Mouse (Mus musculus): ENCODE results near the gene Rwdd4a. TPM values are rescaled to one million over a fixed set of nuclear protein-coding genes. Genes with fewer than 3 reads are reported as not detected.

The Rwdd4a gene
- 42.4 and 49.3 TPM in 2 replicates for polyA plus RNA-seq (2016; fragmentation: Nextera tagmentation; extraction: Ambion mirVana)

DNA sequence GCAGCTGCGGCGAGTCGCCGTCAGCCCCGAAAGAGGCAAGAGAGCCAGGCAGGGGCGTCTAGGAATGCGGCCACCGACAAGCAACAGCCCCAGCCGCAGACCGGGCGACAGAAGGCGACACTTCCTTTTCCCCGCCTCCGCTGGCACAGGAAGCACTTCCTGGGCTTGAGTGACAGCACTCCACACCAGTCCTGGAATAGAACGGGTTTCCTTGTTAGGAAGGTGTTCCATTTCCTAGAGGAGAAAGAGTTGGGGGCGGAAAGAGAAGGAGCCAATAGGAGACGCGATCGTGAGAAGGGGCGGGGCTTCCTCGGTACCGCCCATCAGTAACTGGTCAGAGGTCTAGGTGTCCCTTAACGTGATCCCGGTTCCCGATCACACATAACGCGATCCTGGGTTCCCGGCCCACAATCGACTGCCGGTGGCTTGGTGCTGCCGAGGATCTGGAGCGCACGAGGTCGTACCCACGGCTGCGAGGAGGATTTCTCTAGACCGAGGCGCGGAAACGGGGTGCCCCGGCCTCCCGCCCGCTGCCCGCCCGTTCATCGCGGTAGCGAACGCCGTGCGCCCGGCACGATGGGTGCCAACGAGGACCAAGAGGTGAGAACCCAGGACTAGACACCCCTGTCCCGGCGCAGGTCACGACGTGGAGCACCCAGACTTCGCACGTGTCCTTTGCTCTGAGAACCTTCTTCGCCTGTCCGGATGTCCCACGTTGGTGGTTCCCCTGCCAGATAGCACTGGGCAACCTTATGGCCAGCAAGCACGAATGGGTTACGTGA lies at the start of gene Rwdd4a, which contains the start of gene Trappc11:
Rwdd4a (plus strand) TSS at position 321 of the 782 bp plus-strand sequence.
Trappc11 (minus strand) TSS at position 127 of the 782 bp plus-strand sequence.
- peak within 1 kb of the TSS; percentile 93 for H3K27ac ChIP-seq
- no peaks in the 10 kb centered on the region for H3K27me3 ChIP-seq (ENCODE audit: low read depth, poor library complexity, severe bottlenecking)
- H3K4me3 ChIP-seq, result peak within 1 kb of the TSS; percentile 92
- under 1% methylated on average over 65 of the region's 65 CpGs for WGBS
- H3K9me3 ChIP-seq (replicated peaks), result no peaks in the 10 kb centered on the region
- H3K4me1 ChIP-seq, result peaks cover 21% of the 10 kb centered on the region
- DNase-seq (ENCODE audit: low spot score), result peak; percentile 89
- H3K36me3 ChIP-seq, result peaks cover 28% of the 10 kb centered on the region

DNA sequence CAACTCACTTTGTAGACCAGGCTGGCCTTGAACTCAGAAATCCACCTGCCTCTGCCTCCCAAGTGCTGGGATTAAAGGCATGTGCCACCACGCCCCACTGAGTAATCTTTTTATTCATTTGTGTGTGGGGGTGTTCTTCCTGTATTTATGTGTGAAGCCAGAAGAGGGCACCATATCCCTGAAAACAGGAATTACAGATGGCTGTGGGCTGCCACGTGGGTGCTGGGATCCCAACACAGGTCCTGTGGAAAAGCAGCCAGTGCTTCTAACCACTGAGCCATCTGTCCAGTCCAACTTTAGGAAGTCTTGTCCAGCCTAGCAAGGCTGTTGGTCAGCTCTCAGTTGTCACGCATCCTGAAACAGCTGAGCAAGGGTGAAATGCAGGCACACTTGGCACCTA lies 46.2 kb upstream of the Rwdd4a start:
- WGBS, result 92% methylated on average over 3 of the region's 3 CpGs
- no peaks in the 10 kb centered on the region for H3K9me3 ChIP-seq (replicated peaks)
- DNase-seq (ENCODE audit: low spot score), result no peak
- H3K27ac ChIP-seq, result no peak overlapping the region
- H3K36me3 ChIP-seq, result peaks cover 48% of the 10 kb centered on the region
- no peaks in the 10 kb centered on the region for H3K4me1 ChIP-seq
- no peaks in the 10 kb centered on the region for H3K27me3 ChIP-seq (ENCODE audit: low read depth, poor library complexity, severe bottlenecking)
- H3K4me3 ChIP-seq, result no peak overlapping the region

DNA sequence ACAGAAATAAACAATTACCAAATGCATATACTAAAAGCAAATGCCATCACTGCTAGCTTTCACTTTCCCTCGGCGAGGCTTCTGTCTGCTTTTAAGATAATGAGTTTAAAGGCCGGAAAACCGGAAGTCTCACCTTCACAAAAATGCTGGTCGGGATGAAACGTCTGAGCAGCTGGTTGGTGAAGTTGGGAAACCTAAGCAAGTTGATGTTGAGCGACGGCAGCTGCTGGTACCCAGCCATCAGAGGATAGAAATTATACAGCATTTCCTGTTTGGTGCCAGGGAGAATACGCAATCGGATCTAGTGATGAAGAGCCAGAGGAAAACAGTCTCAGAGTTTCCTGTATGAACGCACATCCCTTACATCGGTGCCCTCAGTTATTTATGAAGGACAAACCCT lies 40.4 kb upstream of the Rwdd4a start:
- H3K4me3 ChIP-seq, result no peak overlapping the region
- DNase-seq (ENCODE audit: low spot score), result no peak
- H3K9me3 ChIP-seq (replicated peaks), result no peaks in the 10 kb centered on the region
- no peak overlapping the region for H3K27ac ChIP-seq
- no peaks in the 10 kb centered on the region for H3K4me1 ChIP-seq
- H3K36me3 ChIP-seq, result peaks cover 93% of the 10 kb centered on the region
- H3K27me3 ChIP-seq (ENCODE audit: low read depth, poor library complexity, severe bottlenecking), result no peaks in the 10 kb centered on the region
- WGBS, result 95% methylated on average over 12 of the region's 12 CpGs

DNA sequence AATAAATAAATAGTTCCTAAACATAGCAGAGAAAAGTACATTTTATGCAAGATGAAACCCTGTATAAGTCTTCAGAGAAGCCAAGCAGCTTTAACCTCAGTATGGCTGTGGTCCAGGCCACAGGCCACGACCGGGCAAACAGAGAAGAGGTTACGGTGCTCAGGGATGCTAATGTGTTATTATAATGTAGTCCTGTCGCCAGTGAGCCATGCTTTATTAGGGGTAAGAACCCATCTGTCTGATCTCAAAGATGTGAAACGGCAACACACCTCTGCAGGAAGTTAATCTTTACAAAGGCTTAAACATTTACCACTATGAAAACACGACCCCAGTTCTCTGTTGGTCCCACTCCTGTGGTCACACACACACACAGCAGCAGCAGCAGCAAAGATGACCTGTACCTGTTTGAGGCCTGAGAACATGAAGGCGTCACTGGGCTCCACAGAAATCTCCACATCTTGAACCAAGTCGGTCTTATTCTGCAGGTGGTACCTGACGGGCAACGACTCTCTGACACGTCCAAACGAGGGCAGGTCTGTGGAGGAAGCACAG lies 38.8 kb upstream of the Rwdd4a start:
- H3K27me3 ChIP-seq (ENCODE audit: low read depth, poor library complexity, severe bottlenecking), result no peaks in the 10 kb centered on the region
- no peaks in the 10 kb centered on the region for H3K4me1 ChIP-seq
- peaks cover 92% of the 10 kb centered on the region for H3K36me3 ChIP-seq
- 93% methylated on average over 12 of the region's 12 CpGs for WGBS
- H3K9me3 ChIP-seq (replicated peaks), result no peaks in the 10 kb centered on the region
- no peak overlapping the region for H3K27ac ChIP-seq
- H3K4me3 ChIP-seq, result no peak overlapping the region
- no peak for DNase-seq (ENCODE audit: low spot score)

DNA sequence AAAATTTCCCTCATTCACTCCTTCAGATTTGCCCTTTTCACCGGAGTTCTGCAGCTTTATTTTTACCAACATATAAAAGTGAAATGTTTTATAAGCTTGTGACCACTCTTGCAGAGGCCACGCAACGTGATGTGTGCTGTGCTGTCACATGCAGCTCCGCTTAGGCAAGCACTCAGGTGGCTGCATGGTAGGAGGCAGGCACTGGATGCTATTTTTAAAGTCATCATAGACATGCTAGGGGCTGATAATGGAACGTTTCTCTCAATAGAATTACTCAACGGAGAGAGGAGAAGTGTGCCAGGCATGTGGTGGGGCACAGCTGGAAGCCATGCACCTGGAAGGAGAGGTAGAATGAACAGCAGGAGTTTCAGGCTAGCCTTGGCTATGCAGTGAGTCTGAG lies 38.0 kb upstream of the Rwdd4a start:
- no peaks in the 10 kb centered on the region for H3K4me1 ChIP-seq
- H3K9me3 ChIP-seq (replicated peaks), result no peaks in the 10 kb centered on the region
- 91% methylated on average over 6 of the region's 6 CpGs for WGBS
- H3K27ac ChIP-seq, result no peak overlapping the region
- no peak overlapping the region for H3K4me3 ChIP-seq
- no peaks in the 10 kb centered on the region for H3K27me3 ChIP-seq (ENCODE audit: low read depth, poor library complexity, severe bottlenecking)
- peaks cover 92% of the 10 kb centered on the region for H3K36me3 ChIP-seq
- DNase-seq (ENCODE audit: low spot score), result no peak

DNA sequence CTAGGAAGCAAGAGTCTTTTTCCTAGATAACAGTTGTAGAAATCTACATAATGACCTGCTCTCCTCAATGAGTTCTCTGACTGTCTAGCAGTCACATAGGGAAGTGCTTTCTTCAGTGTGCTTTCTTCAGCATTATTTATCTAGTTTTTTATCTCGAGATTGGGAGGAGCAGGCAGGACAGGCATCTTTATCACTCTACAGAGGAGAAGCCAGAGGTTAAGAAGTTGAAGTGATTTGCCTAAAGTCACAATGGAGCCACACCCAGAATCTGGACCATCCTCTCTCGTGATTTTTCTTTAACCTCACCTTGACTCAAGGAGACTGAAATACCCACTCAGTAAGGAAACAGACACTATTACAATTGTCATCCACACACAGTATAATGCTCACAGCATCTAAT lies 31.5 kb upstream of the Rwdd4a start:
- 86% methylated on average over 2 of the region's 2 CpGs for WGBS
- no peak overlapping the region for H3K4me3 ChIP-seq
- H3K36me3 ChIP-seq, result peaks cover 90% of the 10 kb centered on the region
- no peak for DNase-seq (ENCODE audit: low spot score)
- H3K9me3 ChIP-seq (replicated peaks), result no peaks in the 10 kb centered on the region
- no peaks in the 10 kb centered on the region for H3K27me3 ChIP-seq (ENCODE audit: low read depth, poor library complexity, severe bottlenecking)
- H3K4me1 ChIP-seq, result no peaks in the 10 kb centered on the region
- no peak overlapping the region for H3K27ac ChIP-seq

DNA sequence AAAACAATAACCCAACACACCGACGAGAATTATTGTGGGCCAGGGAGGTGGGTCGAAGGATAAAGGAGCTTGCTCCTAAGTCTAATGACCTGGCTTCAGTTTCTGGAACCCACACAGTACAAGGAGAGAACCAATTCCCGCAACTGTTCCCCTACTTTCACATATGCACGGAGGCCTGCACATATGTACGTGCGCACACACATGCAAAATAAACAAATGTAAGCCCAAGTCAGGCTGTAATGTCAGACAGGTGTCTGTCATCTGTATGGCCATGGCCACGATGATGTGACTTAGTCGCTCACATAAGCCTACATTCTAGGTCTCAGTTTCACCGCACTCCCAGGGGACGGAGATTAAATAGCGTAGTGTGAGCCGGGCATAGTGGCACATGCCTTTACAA lies 30.9 kb upstream of the Rwdd4a start:
- Histone ChIP-seq H3K9me3 (replicated peaks) (no peaks in the 10 kb centered on the region), H3K27ac (no peak overlapping the region), H3K4me3 (no peak overlapping the region), H3K36me3 (peaks cover 86% of the 10 kb centered on the region), H3K4me1 (no peaks in the 10 kb centered on the region), H3K27me3 (ENCODE audit: low read depth, poor library complexity, severe bottlenecking) (no peaks in the 10 kb centered on the region)
- 97% methylated on average over 13 of the region's 13 CpGs for WGBS
- no peak for DNase-seq (ENCODE audit: low spot score)

DNA sequence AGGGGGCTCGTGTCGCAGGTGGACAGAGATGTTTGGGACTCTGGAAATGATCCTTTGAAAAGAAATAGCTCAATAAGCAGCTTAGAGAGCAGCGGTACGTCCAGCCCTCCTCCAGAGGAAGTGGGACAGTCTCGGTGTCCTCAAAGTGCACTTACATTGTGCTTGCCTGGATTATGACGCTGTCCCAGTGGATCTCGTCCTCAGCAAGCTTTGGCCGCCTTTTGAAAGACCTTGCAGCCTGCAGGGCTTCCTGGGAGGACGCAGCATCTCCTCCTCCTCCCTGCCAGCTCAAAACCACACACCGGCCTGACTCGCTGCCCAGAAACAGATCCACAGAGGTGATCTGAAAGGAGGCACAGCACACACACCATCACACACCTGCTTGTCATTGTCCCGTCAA lies 28.0 kb upstream of the Rwdd4a start:
- no peaks in the 10 kb centered on the region for H3K27me3 ChIP-seq (ENCODE audit: low read depth, poor library complexity, severe bottlenecking)
- peaks cover 88% of the 10 kb centered on the region for H3K36me3 ChIP-seq
- no peak overlapping the region for H3K27ac ChIP-seq
- H3K4me3 ChIP-seq, result no peak overlapping the region
- WGBS, result 94% methylated on average over 12 of the region's 12 CpGs
- H3K9me3 ChIP-seq (replicated peaks), result no peaks in the 10 kb centered on the region
- no peaks in the 10 kb centered on the region for H3K4me1 ChIP-seq
- no peak for DNase-seq (ENCODE audit: low spot score)

DNA sequence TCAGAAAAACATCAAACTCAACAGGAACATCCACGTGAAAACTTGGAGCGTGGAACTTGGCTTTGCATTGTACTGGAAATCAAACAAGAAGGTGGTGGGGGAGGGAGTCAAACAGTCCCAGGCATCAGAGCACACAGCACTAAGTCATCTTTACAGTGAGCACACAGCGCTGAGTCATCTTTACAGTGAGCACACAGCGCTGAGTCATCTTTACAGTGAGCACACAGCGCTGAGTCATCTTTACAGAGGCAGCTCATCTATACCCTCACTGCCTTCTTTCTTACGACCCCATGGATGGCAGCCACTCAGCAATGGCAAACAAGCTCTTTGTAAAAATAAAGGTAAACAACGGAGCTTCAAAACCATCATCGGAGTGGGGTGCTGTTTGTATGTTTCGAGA lies 22.5 kb upstream of the Rwdd4a start:
- WGBS, result 95% methylated on average over 9 of the region's 9 CpGs
- Histone ChIP-seq H3K27me3 (ENCODE audit: low read depth, poor library complexity, severe bottlenecking) (no peaks in the 10 kb centered on the region), H3K4me3 (no peak overlapping the region), H3K4me1 (no peaks in the 10 kb centered on the region), H3K9me3 (replicated peaks) (no peaks in the 10 kb centered on the region), H3K36me3 (peaks cover 81% of the 10 kb centered on the region), H3K27ac (no peak overlapping the region)
- no peak for DNase-seq (ENCODE audit: low spot score)

DNA sequence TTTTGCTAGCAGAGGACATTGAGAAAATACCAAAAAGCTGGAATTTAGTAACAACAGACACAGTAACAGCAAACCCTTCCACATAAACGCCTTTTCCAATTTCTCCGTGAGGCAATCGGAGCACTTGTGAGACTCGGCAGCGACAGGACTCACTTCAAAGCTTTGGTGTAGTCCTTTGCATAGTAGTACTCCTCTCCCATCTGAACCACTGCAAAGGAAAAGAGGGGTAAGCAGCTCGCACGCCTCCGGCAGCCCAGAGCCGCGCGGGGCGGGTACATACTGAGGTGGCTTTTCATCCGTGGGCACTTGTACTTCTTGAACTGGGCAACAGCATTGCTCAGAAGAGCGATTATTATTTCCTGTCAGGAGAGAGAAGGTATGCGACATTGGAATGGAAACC lies 19.9 kb upstream of the Rwdd4a start:
- WGBS, result 94% methylated on average over 15 of the region's 15 CpGs
- Histone ChIP-seq H3K36me3 (peaks cover 80% of the 10 kb centered on the region), H3K27me3 (ENCODE audit: low read depth, poor library complexity, severe bottlenecking) (no peaks in the 10 kb centered on the region), H3K4me3 (no peak overlapping the region), H3K27ac (no peak overlapping the region), H3K4me1 (no peaks in the 10 kb centered on the region), H3K9me3 (replicated peaks) (no peaks in the 10 kb centered on the region)
- DNase-seq (ENCODE audit: low spot score), result no peak

DNA sequence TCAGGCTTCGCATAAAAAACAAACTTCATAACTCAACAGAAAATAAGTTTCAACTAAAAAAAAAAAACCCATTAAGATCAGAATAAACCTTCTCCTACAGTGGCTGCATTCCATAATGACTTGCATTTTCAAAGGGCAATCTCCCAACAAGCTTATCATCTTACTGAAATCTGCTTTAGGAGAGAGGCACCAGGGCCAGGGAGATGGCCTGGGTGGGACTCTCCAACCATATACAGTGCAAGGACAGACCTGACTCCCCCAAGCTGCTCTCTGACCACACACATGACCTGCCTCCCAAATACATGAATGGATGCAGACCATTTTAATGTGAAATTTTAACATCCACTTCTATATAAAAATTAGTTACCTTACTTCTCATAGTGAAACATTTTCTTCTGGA lies 5.4 kb upstream of the Rwdd4a start:
- no peak for DNase-seq (ENCODE audit: low spot score)
- no peaks in the 10 kb centered on the region for H3K9me3 ChIP-seq (replicated peaks)
- H3K27me3 ChIP-seq (ENCODE audit: low read depth, poor library complexity, severe bottlenecking), result no peaks in the 10 kb centered on the region
- peaks cover 56% of the 10 kb centered on the region for H3K36me3 ChIP-seq
- 85% methylated on average over 1 of the region's 1 CpGs for WGBS
- H3K4me3 ChIP-seq, result no peak overlapping the region
- H3K27ac ChIP-seq, result no peak overlapping the region
- H3K4me1 ChIP-seq, result peaks cover 12% of the 10 kb centered on the region

DNA sequence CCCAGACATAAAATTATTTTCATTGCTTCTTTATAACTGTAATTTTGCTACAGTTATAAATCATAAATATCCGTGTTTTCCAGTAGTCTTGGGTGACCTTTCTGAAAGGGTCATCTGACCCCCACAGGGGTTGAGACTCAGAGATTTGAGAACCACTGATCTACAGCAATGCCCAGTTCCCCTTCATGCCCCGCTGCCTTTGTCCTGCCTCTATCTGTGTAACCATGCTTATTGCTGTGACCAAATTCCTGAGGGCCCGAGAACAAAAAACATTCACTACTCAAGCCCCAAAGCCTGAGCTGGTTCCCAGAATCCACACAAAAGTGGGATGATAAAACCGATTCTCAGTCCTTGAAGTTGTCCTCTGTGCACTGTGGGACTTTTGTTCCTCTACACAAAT lies 4.9 kb downstream of the Rwdd4a start:
- no peak for DNase-seq (ENCODE audit: low spot score)
- Histone ChIP-seq H3K9me3 (replicated peaks) (no peaks in the 10 kb centered on the region), H3K4me1 (peaks cover 8% of the 10 kb centered on the region; the same call in 1 of the 2 replicates), H3K36me3 (peaks cover 48% of the 10 kb centered on the region), H3K4me3 (no peak overlapping the region), H3K27me3 (ENCODE audit: low read depth, poor library complexity, severe bottlenecking) (no peaks in the 10 kb centered on the region), H3K27ac (no peak overlapping the region)
- 93% methylated on average over 4 of the region's 4 CpGs for WGBS

DNA sequence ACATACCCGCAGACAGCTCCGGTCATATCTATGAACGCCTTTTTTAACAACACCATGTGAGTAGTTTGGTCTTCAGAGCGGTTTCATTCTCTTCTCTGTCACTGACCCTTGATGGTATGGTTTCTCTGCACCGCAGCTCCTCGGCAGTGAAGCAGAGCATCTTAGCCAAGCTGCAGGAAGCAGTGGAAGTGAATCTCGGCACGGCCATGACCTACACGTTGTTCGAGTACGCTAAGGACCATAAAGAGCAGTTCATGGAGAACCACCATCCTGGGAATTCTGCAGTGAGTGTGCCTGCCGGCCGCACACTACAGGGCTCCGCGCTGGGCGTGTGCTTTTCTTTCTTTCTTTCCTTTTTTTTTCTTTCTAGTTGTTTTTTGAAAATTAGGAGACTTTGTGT lies 9.3 kb downstream of the Rwdd4a start:
- 97% methylated on average over 16 of the region's 16 CpGs for WGBS
- H3K27ac ChIP-seq, result no peak overlapping the region
- no peak overlapping the region for H3K4me3 ChIP-seq
- no peaks in the 10 kb centered on the region for H3K27me3 ChIP-seq (ENCODE audit: low read depth, poor library complexity, severe bottlenecking)
- no peaks in the 10 kb centered on the region for H3K9me3 ChIP-seq (replicated peaks)
- DNase-seq (ENCODE audit: low spot score), result no peak
- no peaks in the 10 kb centered on the region for H3K4me1 ChIP-seq
- peaks cover 79% of the 10 kb centered on the region for H3K36me3 ChIP-seq

All from limb, embryonic 10.5 days (tissue).